Mouse (Mus musculus): Measurements from ENCODE around the gene Pygo1.

The Pygo1 gene

GRCm38 (mm10) chr9:72992576-72992975 lies 67.1 kb downstream of the Pygo1 start:
- DNase-seq (ENCODE audit: low spot score), result no peak

- DNase-seq (ENCODE audit: low spot score), result no peak
These were observed 70.7 kb downstream of the Pygo1 start for GRCm38 (mm10) chr9:72996167-72996566.

- no peak for DNase-seq (ENCODE audit: low spot score)
These were observed 71.4 kb downstream of the Pygo1 start for GRCm38 (mm10) chr9:72996806-72997205.

GRCm38 (mm10) chr9:73000487-73000886 lies 75.0 kb downstream of the Pygo1 start:
- DNase-seq (ENCODE audit: low spot score), result no peak

- DNase-seq (ENCODE audit: low spot score), result no peak
These were observed 76.0 kb downstream of the Pygo1 start for GRCm38 (mm10) chr9:73001314-73002011.
